Mouse (Mus musculus) lung, postnatal 10 days (tissue): ENCODE results near the gene Zfp566.
"Not testable (repeated sequence)": the region's sequence is repeated elsewhere in the genome, so short reads cannot be mapped to it uniquely, and the experiment has no call there.

Experiments used
- DNase-seq: peaks from one replicate; pipeline ENCODE4 v3.0.0; 2021

Zfp566 gene

DNA sequence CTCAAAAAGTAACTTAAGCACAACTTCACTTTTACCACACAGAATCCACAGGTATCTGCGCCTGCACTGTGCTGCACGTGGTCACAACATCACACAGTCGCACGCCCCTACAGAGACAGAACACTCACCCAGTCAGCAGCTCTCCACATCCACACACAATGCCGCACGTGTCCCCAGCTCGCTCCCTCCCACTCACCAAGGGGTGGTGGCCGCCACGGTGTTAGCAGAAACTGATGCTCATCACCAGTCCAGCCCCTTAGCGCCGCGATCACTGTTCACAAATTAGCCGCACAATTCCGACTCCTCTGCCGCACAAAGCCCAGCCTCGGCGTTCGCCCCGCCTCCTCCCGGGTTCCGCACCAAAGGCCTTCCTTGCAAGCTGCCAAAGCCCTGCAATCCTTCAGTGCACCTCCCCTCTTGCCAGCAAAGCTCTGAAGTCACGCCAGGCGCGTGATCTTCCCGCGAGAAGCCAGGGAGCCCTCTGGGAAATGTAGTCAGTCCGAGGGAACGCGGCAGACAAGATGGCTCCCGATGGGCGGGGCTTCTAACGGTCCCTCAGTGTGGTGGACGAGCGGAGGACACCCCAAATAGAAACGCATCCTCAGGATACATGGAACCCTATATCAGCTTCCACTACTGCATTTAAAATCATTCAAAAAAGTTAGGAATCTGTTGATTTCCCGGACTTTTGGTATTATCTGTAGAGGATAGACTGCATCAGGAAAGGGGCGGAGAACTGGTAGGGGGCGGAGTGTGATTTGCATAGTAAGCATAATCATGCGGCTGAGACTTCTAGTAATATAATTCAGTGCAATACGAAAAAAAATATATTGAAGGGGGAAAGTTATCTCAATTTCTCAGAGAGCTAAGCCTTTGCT is at the start of gene Zfp566, which contains the start of gene Gm26920:
Gene Zfp566 (minus strand): TSS at position 436 of the 878 bp plus-strand sequence.
Gene Gm26920 (minus strand): TSS at position 319 of the 878 bp plus-strand sequence.
- DNase-seq, result peak; percentile 98

DNA sequence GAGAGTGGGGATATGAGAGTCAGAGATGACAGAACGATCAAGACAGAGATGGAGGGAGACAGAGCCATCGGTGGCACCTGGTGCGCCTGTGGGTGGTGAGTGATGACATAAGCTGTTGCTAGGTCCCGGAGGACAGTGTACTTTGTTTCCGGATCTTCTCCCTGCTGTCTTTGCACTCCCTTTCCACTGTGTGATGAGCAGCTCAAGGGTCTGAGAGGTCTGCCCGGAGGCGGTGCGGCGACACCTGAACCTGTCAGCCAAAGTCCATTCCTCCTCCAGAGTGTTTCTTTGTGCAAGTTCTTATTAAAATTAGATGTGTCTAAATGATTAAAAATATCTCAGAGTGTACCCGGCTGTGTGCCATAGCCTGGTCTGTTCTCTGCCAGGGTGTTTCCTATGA is 46.5 kb upstream of the Zfp566 start:
- no peak for DNase-seq

DNA sequence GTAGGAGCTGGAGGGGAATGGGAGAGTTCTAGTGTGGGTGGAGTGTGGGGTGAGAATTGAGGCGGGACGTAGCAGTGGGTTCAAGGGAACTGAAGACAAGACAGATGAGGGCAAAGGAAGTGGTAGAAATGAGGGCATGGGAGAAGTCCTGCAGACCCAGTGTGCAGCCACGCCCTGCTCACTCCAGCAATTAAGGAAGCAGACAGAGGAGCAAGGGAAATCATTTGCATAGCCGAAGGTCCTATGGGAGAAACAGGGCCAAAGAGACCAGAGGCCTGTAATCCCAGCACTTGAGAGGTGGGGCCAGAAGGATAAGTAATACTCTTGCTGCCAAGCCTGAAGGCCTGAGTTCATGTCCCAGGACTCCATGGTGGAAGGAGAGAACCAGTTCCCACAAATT is 42.1 kb upstream of the Zfp566 start:
- no peak for DNase-seq

DNA sequence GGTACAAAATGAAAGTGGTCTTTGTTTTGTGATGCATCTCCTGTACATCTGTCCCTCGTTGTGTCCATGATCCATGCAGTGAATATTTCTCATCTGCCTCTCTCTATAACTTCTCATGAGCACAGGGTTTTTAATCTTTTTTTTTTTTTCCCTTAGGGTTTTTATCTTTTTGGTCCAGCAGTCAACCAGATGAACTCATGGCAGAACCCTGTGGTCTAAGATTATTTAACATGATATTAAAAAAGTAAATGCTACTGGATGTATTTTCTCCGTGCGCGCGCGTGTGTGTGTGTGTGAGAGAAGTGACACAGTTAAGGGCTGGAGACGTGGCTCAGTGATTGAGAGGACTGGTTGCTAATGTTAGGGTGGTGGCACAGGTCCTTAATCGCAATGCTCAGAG is 39.6 kb upstream of the Zfp566 start:
- no peak for DNase-seq

DNA sequence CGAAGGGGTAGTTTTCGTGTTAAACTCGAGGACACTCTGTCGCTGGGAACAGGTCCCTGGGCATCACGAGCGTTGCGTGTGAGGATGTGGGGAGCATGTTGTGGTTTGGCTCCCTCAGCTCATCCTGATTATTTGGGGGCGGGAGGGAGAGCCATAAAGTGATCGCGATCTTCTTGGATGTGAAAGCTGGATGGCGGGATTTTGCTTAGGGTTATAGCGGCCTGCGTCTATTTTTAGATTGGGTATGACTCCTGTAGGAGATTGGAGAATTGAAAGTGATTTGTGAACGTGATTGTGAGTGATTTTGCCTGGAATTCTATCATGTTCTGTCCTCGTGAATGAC is 31.8 kb upstream of the Zfp566 start:
- no peak for DNase-seq

DNA sequence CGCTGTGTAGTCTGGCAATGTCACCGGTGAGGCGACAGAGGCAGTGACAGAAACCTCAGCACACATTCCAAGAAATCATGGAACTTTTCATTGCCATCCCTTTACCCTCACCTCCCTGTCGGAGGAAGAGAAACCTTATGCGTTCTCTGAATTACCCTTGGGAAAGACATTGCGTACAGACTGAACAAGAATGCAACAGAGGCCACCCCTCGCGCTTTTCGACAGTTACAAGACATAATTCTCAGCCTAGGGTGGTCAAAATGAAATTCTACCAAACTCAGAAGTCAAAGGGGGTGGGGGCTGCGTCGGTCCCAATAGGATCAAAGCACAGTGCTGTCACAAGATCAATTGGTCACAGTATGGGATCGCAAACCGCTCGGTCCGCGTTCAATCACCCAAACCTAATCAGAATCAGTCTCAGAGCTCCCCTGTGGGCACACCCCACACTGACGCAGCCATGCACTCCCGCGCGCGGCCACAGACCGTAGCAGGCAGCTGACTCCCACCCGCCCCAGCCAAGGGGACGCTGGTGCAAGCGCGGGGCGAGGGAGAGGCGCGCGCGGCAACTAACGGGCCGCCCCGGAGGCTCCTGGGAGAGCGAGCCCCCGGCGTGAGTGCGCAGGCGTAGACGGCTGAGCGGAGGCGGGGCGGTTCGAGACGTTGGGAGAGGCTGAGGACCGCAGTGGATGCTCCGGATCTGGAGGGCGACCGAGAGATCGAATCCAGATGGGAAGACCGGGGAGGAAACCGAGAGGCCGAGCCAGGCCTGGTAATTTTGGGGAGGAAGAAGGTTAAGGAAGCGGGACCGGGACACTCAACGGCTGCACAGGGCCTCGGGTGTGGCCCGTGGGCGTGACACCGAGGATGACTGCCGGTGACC is 31.2 kb upstream of the Zfp566 start, which contains the start of gene Zfp382:
Gene Zfp382 (plus strand): TSS at position 635 of the 880 bp plus-strand sequence.
- peak; percentile 95 for DNase-seq

DNA sequence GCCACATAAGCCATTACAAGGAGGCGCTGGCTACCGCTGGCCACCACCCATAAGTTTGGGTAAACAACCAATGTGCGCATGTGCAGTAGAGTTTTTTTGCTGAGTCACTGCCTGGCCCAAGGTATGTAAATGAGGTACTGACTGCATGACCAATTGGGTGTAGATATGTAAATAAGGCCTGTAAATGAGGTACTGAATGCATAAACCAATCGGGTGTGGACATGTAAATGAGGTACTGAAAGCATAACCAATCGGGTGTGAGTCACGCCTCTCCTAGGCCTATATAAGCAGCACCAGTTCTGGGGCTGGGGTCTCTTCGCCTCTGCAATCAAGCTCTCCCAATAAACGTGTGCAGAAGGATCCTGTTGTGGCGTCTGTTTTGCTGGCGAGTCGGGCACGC is 27.6 kb upstream of the Zfp566 start:
- not testable (repeated sequence) for DNase-seq

DNA sequence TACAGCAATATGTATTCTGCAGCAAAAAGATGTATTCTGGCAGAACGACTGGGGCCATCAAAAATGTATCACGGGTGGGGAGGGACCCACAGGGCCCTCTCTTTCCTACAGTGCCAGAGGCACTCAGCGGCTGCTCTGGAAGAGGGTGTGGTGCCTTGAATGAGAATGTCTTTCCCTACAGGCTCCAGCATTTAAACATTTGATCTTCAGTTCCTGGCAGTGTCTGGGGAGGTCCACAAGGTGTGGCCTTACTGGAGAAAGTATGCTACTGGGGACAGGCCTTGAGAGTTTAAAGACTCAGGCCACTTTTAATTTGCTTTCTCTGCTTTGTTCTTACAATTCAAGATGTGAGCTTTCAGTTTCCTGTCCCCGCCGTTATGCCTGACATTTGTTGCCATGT is 25.7 kb upstream of the Zfp566 start:
- DNase-seq, result no peak

DNA sequence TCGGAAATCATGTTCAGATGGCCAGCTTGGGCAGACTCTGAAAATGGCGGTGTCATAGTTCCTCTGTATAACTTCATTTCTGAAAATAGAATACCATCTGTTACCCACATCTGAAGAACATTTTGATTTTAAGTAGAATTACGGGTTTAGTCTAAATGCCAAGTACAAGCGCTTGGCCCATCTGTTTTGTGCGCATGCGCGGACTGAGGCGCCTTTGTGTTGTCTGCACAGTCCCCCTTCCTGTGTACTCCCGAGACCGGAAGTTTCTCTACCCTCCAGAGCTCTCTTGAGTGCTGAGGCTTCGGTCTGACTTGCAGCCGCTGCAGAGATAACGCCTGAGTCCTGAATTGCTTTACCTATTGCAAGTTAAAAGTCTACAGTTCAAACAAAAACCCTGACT is 9.0 kb upstream of the Zfp566 start:
- DNase-seq, result no peak

DNA sequence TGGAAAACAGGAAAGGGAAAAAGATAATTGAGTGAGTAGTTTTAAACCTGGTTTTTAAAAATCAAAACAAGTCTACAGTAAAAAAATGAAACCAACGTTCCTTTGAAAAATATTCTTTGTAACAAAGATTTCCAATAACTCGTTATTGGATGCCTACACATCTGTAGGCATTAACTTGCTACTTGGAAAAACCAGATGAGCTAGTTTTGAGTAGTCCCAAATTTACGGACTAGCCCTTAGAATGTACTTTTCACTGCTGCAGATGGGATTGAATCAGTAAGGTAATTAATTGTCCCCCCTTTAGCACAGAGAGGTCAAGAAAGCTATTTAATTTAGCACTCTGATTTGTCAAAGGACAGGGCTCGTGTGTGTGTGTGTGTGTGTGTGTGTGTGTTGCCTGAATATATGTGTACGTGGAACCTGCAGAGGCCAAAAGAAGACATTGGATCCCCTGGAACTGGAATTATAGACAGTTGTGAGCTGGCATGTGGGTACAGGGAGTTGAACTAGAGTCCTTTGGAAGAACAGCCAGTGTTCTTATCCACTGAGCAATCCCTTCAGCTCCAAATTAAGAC is 5.3 kb upstream of the Zfp566 start:
- no peak for DNase-seq

DNA sequence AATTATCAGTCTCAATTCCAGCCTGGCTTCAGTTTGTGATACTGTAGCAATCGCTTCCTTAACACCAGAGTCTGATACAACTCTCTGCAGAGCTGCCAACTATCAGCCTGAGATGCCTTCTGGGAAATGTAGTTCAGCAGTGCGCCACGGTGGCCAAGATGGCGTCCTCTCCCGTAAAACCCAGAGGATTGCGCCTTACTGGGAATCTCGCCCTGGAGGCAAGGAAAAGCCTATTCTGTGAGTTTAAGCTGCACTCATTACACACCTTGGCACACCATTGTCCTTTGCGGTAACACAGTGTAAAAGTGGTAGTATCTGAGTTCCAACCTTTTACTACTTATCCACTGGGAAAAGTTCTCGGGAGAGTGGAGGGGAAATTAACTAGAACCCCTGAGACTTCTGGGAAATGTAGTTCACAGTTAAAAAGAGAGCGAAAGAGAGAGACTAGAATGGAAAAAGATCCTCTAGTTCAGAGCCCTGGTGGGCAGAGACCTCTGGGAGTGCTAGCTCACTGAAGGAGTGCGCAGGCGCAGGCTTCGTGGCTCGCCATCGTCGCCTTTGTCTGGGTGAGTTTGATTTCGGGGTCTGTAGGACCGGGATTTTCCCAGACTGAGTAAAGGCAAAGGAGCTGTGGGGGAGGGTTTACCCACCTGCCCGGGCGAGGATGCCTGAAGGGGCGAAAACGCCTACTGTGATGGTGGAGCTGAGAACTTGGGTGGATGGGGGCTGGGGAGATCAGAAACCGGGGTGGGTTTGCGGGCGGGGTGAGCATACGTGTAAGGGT is 4.5 kb upstream of the Zfp566 start, which contains the start of gene Zfp260:
Gene Zfp260 (plus strand): TSS at position 132 of the 784 bp plus-strand sequence.
- peak; percentile 94 for DNase-seq

DNA sequence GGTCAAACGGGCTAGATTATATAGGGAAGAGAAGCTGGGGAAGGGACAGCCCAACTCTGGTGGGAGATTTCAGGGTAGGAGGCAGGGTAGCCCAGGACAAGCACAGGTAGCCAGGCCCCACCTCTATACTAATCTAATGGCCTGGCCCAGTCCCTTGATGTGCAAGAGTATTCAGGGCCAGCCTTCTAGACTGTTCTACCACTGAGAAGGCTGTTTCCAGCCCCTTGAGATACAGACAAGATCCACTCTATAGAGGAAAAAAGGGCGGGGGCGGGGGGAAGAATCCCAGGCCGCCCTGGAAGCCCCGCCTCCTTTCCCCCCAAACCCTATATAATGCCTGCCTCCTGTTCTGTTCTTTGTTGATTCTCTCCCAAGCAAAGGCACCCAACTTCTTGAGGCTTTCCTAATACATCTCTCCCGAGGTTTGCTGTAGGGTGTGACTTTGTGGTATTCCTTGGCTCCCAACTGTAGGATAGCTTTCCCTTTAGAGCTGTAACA is 3.6 kb upstream of the Zfp566 start:
- no peak for DNase-seq

DNA sequence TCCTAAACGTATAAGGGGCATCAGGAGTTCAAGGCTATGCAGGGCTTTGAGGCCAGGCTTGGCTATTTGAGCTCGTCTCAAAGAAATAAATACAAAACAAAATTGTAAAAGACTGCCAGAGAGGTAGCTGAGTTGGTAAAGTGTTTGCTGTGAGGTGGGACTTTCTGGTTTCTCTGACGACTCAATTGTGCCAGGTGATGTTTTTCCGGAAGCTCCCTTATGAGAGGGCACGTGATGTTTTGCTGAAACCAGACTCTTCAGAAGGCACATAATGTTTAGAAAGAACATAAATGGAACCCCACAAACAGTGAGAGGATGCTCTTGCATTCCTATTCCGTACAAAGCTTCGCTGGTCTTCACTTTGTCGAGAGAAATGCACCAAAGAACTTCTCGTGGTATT is 2.3 kb upstream of the Zfp566 start:
- DNase-seq, result no peak

DNA sequence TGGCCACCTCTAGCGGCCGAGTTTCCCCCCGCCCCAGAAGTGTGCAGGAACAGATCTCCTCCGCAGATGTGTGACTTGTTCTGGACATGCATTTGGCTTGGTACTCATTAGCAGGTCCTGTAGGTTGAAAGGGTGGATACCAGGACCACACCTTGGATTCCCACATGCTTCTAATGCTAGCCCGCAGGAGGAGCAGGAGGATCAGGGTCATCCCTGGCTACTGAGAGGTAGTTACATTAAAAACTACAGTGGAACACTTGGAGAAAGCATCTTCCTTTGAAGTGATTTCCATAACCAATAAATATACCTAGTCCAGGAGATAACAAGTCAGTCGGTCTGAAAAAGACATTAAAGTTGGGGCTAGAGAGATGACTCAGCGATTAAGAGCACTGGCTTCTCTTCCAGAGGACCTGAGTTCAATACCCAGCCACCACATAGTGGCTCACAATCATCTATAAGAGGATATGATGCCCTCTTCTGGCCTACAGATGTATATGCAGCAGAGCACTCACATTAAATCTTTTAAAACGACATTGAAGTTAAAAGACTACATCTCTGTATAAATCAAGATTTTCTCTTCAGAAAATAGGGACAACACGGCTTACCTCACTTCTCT is 751 bp upstream of the Zfp566 start:
- no peak for DNase-seq

DNA sequence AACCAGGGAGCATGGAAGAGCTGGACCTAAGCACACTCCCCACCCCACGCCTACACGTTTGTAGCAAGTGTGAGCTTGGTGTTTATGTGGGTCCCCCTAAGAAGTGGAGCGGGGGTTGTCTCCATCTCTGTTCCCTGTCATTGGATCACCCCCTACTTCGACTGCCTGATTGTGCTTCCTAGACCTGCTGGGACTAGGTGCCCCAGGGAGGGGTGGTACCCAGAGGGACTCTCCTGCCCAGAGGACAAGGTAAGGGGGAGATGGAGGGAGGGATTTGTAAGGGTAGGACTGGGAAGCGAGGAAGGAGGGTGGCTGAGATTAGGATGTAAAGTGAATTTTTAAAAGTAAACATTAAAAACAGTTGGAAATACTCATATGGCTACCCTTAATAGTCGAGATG is 922 bp downstream of the Zfp566 start:
- DNase-seq, result no peak

DNA sequence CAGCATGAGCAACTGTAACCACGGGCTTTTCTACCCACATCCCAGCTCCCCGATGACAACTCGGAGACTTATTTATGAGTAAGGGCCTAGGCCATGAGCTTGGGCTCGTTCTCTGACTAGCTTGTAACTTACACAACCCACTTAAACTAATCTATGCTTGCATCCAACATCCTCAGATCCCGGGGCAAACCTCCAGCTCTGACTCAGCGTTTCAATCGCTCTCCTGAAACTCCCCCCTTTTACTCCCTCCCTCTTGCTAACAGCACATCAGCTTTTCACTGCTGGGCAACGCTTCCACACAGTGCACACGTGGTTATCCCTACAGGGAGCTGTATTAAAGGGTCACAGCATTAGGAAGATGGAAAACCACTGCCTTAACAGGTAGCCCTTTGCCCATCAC is 3.8 kb downstream of the Zfp566 start:
- no peak for DNase-seq

DNA sequence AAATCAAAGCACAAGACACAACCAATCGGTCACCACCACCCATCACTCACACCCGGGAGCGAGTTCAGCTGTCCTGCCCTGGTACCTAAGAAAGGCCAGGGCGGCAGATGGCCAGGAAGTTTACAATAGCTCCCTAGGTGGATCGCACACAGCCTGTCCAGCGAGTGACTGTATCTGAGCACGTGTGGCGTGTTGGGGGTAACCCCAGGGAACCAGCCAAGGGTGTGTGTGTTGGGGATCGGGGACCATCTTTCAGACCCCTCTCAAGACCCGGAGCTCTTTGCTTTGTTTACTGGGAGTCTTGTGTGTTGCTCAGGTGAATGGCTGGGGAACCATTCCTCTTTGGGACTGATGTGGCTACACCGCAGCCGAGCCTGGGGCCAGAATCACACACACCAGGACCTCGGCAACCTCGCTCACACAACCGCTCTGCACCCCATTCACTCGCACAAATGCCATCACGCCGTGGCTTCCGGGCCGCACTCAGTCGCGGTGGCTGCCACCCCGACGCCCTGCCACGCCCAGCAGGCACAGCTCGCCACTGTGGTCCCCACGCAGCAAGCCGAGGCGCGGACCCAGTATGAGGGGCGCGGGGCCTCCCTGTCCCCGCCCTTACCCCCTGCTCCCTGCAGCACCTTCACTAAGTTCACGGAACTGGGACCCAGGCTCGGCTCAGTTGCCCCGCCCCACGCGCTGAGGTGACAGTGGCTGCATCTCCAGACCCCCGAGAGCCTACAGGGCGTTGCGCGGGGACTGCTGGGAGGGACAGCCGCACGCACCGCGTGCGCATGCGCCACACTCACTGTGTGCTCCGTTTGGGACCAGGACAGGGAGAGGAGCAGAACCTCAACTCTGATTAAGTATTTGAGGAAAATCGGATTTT is 17.9 kb downstream of the Zfp566 start, which contains the start of gene Zfp82:
Gene Zfp82 (minus strand): TSS at position 755 of the 883 bp plus-strand sequence.
- peak; percentile 82 for DNase-seq

DNA sequence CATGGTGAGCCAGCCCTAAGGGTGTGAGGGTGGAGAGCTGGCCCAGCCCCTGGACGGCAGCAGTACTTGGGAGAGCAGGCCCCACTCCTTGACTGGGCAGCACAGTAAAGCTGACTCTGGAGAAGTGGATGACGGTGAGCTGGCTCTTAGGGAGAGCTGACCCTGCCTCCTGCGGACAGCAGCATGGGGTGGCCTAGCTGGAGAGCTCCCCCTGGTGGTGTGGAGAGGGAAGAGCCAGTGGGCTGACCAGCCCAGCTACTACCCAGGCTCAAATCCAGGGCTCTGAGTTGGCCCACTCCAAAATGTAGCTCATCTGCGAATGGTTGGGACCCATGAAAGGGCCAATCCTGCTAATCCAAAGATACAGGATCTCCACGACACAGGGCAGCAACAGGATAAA is 25.7 kb downstream of the Zfp566 start:
- DNase-seq, result no peak

DNA sequence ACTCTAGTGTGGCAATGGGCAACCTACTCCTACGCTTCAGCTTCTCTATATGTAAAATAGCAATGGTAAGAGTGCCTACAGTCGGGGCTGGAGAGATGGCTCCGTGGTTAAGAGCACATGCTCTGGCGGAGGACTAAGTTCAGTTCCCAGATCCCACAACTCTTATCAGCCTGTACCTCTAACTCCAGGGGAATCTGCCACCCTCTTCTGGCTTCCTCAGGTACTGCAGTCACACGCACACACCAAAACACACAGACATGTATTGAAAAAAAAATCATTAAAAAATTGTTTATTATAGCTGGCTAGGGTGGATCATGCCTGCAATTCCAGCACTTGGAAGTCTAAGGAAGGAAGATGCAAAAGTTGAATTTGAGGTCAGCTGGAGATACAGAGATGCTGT is 27.8 kb downstream of the Zfp566 start:
- DNase-seq, result peak; percentile 18

DNA sequence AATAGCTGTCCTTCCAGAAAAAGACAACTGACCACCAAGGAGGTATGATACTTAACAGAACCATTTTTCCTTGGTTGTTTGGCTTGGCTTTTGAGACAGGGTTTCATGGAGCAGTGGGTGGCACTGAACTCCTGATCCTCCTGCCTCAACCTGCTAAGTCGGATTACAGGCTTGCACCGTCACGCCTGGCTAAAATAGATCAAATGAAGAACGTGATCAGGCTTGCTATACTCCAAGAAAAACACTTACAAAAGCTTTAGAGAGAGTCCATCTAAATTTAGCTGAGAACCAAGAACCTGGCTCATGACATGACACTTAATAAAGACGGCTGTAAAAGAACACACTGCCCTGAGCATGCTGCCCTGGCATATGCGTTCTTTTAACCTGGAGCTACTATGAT is 30.0 kb downstream of the Zfp566 start:
- DNase-seq, result no peak

DNA sequence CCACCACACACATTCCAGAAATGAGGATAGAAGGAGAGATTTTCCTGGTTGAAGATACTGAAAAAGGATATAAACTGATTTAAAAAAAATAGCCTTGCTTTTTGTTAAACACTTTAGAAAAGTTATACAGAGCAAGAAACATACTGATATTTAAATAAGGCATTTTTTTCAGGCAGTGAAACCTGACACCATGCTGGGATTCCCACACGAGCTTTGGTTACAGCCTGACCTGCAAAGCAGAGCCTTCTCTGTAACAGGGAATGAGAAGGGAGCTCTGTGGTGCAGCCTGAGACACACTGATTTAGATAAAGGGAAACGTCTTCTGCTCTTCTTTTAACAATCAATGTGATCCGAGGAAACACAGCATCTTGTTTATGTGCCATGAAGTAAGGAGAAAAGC is 36.7 kb downstream of the Zfp566 start:
- DNase-seq, result no peak
